Mouse (Mus musculus): ENCODE measurements around the gene H2-DMb2. TPM values are rescaled to one million over a fixed set of nuclear protein-coding genes. Genes with fewer than 3 reads are reported as not detected.
A peak's percentile ranks its signal among the peaks of the same experiment; 100 is the strongest.

H2-DMb2 gene
- polyA plus RNA-seq, 1 experiment from 2014 or later, result 0.70 TPM

- 2% methylated on average over 9 of the region's 10 CpGs for WGBS
- peaks cover 6% of the 10 kb centered on the region; the same call in 1 of the 2 replicates for H3K36me3 ChIP-seq (ENCODE audit: control insufficient read depth, insufficient read depth, low read length)
- no peaks in the 10 kb centered on the region for H3K9me3 ChIP-seq (replicated peaks; ENCODE audit: control insufficient read depth, low read length)
- ATAC-seq (ENCODE audit: insufficient read depth, low FRiP score), result no peak
- peak overlapping the region; percentile 96 for H3K4me3 ChIP-seq (replicated peaks; ENCODE audit: low read length)
- peaks cover 15% of the 10 kb centered on the region for H3K4me1 ChIP-seq (ENCODE audit: control insufficient read depth, insufficient read depth, low read length)
- peak overlapping the region; percentile 83 for H3K4me2 ChIP-seq (ENCODE audit: low read depth, low read length)
- peak overlapping the region; percentile 100 for H3K27ac ChIP-seq (ENCODE audit: low read length)
- H3K27me3 ChIP-seq (ENCODE audit: control insufficient read depth, insufficient read depth, low read length), result no peaks in the 10 kb centered on the region
- H3K9ac ChIP-seq (ENCODE audit: low read length), result peak overlapping the region; percentile 99
These were observed 21.3 kb upstream of the H2-DMb2 start for GRCm38 (mm10) chr17:34121879-34122187.

- H3K4me2 ChIP-seq (ENCODE audit: low read depth, low read length), result peak within 1 kb of the TSS; percentile 83
- peak within 1 kb of the TSS; percentile 100 for H3K27ac ChIP-seq (ENCODE audit: low read length)
- H3K9ac ChIP-seq (ENCODE audit: low read length), result peak within 1 kb of the TSS; percentile 99
- peak within 1 kb of the TSS; percentile 96 for H3K4me3 ChIP-seq (replicated peaks; ENCODE audit: low read length)
- peak; percentile 68 for ATAC-seq (ENCODE audit: insufficient read depth, low FRiP score)
- H3K36me3 ChIP-seq (ENCODE audit: control insufficient read depth, insufficient read depth, low read length), result 0 out of 2 replicates have a peak, but pooled peaks cover 4% of the 10 kb centered on the region
- H3K27me3 ChIP-seq (ENCODE audit: control insufficient read depth, insufficient read depth, low read length), result no peaks in the 10 kb centered on the region
- under 1% methylated on average over 70 of the region's 75 CpGs for WGBS
- no peaks in the 10 kb centered on the region for H3K9me3 ChIP-seq (replicated peaks; ENCODE audit: control insufficient read depth, low read length)
- H3K4me1 ChIP-seq (ENCODE audit: control insufficient read depth, insufficient read depth, low read length), result peaks cover 19% of the 10 kb centered on the region
These were observed 20.7 kb upstream of the H2-DMb2 start, which contains the start of gene Brd2 for GRCm38 (mm10) chr17:34122188-34122984. Brd2 (minus strand) TSS chr17:34122634.

GRCm38 (mm10) chr17:34123111-34123510 lies 20.0 kb upstream of the H2-DMb2 start:
- H3K36me3 ChIP-seq (ENCODE audit: control insufficient read depth, insufficient read depth, low read length), result 0 out of 2 replicates have a peak, but pooled peaks cover 4% of the 10 kb centered on the region
- no peaks in the 10 kb centered on the region for H3K9me3 ChIP-seq (replicated peaks; ENCODE audit: control insufficient read depth, low read length)
- peak overlapping the region; percentile 96 for H3K4me3 ChIP-seq (replicated peaks; ENCODE audit: low read length)
- H3K4me1 ChIP-seq (ENCODE audit: control insufficient read depth, insufficient read depth, low read length), result peaks cover 22% of the 10 kb centered on the region
- peak overlapping the region; percentile 83 for H3K4me2 ChIP-seq (ENCODE audit: low read depth, low read length)
- no peaks in the 10 kb centered on the region for H3K27me3 ChIP-seq (ENCODE audit: control insufficient read depth, insufficient read depth, low read length)
- no peak for ATAC-seq (ENCODE audit: insufficient read depth, low FRiP score)
- H3K9ac ChIP-seq (ENCODE audit: low read length), result peak overlapping the region; percentile 99
- peak overlapping the region; percentile 100 for H3K27ac ChIP-seq (ENCODE audit: low read length)
- WGBS, result 1% methylated on average over 7 of the region's 7 CpGs

GRCm38 (mm10) chr17:34123518-34123917 lies 19.6 kb upstream of the H2-DMb2 start:
- Histone ChIP-seq H3K4me3 (replicated peaks; ENCODE audit: low read length) (peak overlapping the region; percentile 96), H3K4me1 (ENCODE audit: control insufficient read depth, insufficient read depth, low read length) (peaks cover 22% of the 10 kb centered on the region), H3K9ac (ENCODE audit: low read length) (peak overlapping the region; percentile 99), H3K27me3 (ENCODE audit: control insufficient read depth, insufficient read depth, low read length) (no peaks in the 10 kb centered on the region), H3K27ac (ENCODE audit: low read length) (peak overlapping the region; percentile 100), H3K9me3 (replicated peaks; ENCODE audit: control insufficient read depth, low read length) (no peaks in the 10 kb centered on the region), H3K36me3 (ENCODE audit: control insufficient read depth, insufficient read depth, low read length) (0 out of 2 replicates have a peak, but pooled peaks cover 4% of the 10 kb centered on the region), H3K4me2 (ENCODE audit: low read depth, low read length) (peak overlapping the region; percentile 83)
- ATAC-seq (ENCODE audit: insufficient read depth, low FRiP score), result no peak
- 0% methylated on average over 2 of the region's 2 CpGs for WGBS

GRCm38 (mm10) chr17:34124649-34125048 lies 18.5 kb upstream of the H2-DMb2 start:
- Histone ChIP-seq H3K4me1 (ENCODE audit: control insufficient read depth, insufficient read depth, low read length) (peaks cover 27% of the 10 kb centered on the region), H3K4me2 (ENCODE audit: low read depth, low read length) (0 out of 2 replicates have a peak overlapping the region, but pooled peaks have one; percentile 23), H3K9me3 (replicated peaks; ENCODE audit: control insufficient read depth, low read length) (no peaks in the 10 kb centered on the region), H3K36me3 (ENCODE audit: control insufficient read depth, insufficient read depth, low read length) (0 out of 2 replicates have a peak, but pooled peaks cover 4% of the 10 kb centered on the region), H3K4me3 (replicated peaks; ENCODE audit: low read length) (0 out of 2 replicates have a peak overlapping the region, but pooled peaks have one; percentile 1), H3K9ac (ENCODE audit: low read length) (no peak overlapping the region), H3K27ac (ENCODE audit: low read length) (no peak overlapping the region), H3K27me3 (ENCODE audit: control insufficient read depth, insufficient read depth, low read length) (no peaks in the 10 kb centered on the region)
- WGBS, result 59% methylated on average over 6 of the region's 6 CpGs
- no peak for ATAC-seq (ENCODE audit: insufficient read depth, low FRiP score)

GRCm38 (mm10) chr17:34126826-34127420 lies 16.2 kb upstream of the H2-DMb2 start:
- ATAC-seq (ENCODE audit: insufficient read depth, low FRiP score), result no peak
- 58% methylated on average over 9 of the region's 9 CpGs for WGBS

GRCm38 (mm10) chr17:34127475-34127874 lies 15.6 kb upstream of the H2-DMb2 start:
- Histone ChIP-seq H3K4me2 (ENCODE audit: low read depth, low read length) (no peak overlapping the region), H3K4me3 (replicated peaks; ENCODE audit: low read length) (no peak overlapping the region), H3K4me1 (ENCODE audit: control insufficient read depth, insufficient read depth, low read length) (peaks cover 27% of the 10 kb centered on the region), H3K27ac (ENCODE audit: low read length) (no peak overlapping the region), H3K9ac (ENCODE audit: low read length) (no peak overlapping the region), H3K36me3 (ENCODE audit: control insufficient read depth, insufficient read depth, low read length) (0 out of 2 replicates have a peak, but pooled peaks cover 4% of the 10 kb centered on the region), H3K27me3 (ENCODE audit: control insufficient read depth, insufficient read depth, low read length) (no peaks in the 10 kb centered on the region), H3K9me3 (replicated peaks; ENCODE audit: control insufficient read depth, low read length) (no peaks in the 10 kb centered on the region)
- 32% methylated on average over 6 of the region's 6 CpGs for WGBS
- no peak for ATAC-seq (ENCODE audit: insufficient read depth, low FRiP score)

More at GRCm38 (mm10) chr17:34126826-34127420, 16.2 kb upstream of the H2-DMb2 start:
- no peak overlapping the region for H3K9ac ChIP-seq (ENCODE audit: low read length)
- no peak overlapping the region for H3K4me3 ChIP-seq (replicated peaks; ENCODE audit: low read length)
- H3K4me2 ChIP-seq (ENCODE audit: low read depth, low read length), result no peak overlapping the region
- no peaks in the 10 kb centered on the region for H3K27me3 ChIP-seq (ENCODE audit: control insufficient read depth, insufficient read depth, low read length)
- H3K4me1 ChIP-seq (ENCODE audit: control insufficient read depth, insufficient read depth, low read length), result peaks cover 27% of the 10 kb centered on the region
- H3K36me3 ChIP-seq (ENCODE audit: control insufficient read depth, insufficient read depth, low read length), result 0 out of 2 replicates have a peak, but pooled peaks cover 4% of the 10 kb centered on the region
- H3K9me3 ChIP-seq (replicated peaks; ENCODE audit: control insufficient read depth, low read length), result no peaks in the 10 kb centered on the region
- no peak overlapping the region for H3K27ac ChIP-seq (ENCODE audit: low read length)

GRCm38 (mm10) chr17:34128264-34128937 lies 14.7 kb upstream of the H2-DMb2 start:
- no peak overlapping the region for H3K27ac ChIP-seq (ENCODE audit: low read length)
- no peak for ATAC-seq (ENCODE audit: insufficient read depth, low FRiP score)
- H3K9ac ChIP-seq (ENCODE audit: low read length), result peak overlapping the region; percentile 19
- peak overlapping the region; percentile 6; the same call in 1 of the 2 replicates for H3K4me2 ChIP-seq (ENCODE audit: low read depth, low read length)
- H3K4me1 ChIP-seq (ENCODE audit: control insufficient read depth, insufficient read depth, low read length), result peaks cover 27% of the 10 kb centered on the region
- WGBS, result 30% methylated on average over 13 of the region's 13 CpGs
- H3K4me3 ChIP-seq (replicated peaks; ENCODE audit: low read length), result no peak overlapping the region
- H3K9me3 ChIP-seq (replicated peaks; ENCODE audit: control insufficient read depth, low read length), result no peaks in the 10 kb centered on the region
- no peaks in the 10 kb centered on the region for H3K27me3 ChIP-seq (ENCODE audit: control insufficient read depth, insufficient read depth, low read length)
- 0 out of 2 replicates have a peak, but pooled peaks cover 4% of the 10 kb centered on the region for H3K36me3 ChIP-seq (ENCODE audit: control insufficient read depth, insufficient read depth, low read length)

Measured in stomach, embryonic 16.5 days (tissue).